Mouse (Mus musculus) R1 (cell line): ENCODE results near the gene Hk1.

ENCODE experiments used
- DNase-seq: peaks from one replicate; pipeline ENCODE4 v3.0.0-alpha.2; 2018; ENCODE audit warnings: low read depth, low spot score

The Hk1 gene

GRCm38 (mm10) chr10:62277499-62278293 is 102.0 kb downstream of the Hk1 start:
- DNase-seq = no peak

- peak; percentile 85 for DNase-seq
These were observed 104.5 kb downstream of the Hk1 start for GRCm38 (mm10) chr10:62275235-62275634.

GRCm38 (mm10) chr10:62269278-62269677 is 110.4 kb downstream of the Hk1 start:
- DNase-seq = no peak

- DNase-seq = no peak
These were observed 115.4 kb downstream of the Hk1 start for GRCm38 (mm10) chr10:62264299-62264698.

GRCm38 (mm10) chr10:62261115-62261886 is 118.4 kb downstream of the Hk1 start:
- DNase-seq = peak; percentile 98

GRCm38 (mm10) chr10:62258298-62258697 is 121.4 kb downstream of the Hk1 start:
- no peak for DNase-seq

GRCm38 (mm10) chr10:62252496-62253235 is 127.0 kb downstream of the Hk1 start:
- no peak for DNase-seq

GRCm38 (mm10) chr10:62252000-62252488 is 127.7 kb downstream of the Hk1 start, which contains the start of gene Tacr2:
Gene Tacr2 (plus strand): TSS chr10:62252438.
- DNase-seq = no peak

GRCm38 (mm10) chr10:62247815-62248214 is 131.9 kb downstream of the Hk1 start:
- no peak for DNase-seq

- DNase-seq = no peak
These were observed 132.6 kb downstream of the Hk1 start for GRCm38 (mm10) chr10:62247156-62247555.

- peak; percentile 42 for DNase-seq
These were observed 135.6 kb downstream of the Hk1 start for GRCm38 (mm10) chr10:62244067-62244466.

- peak; percentile 90 for DNase-seq
These were observed 136.8 kb downstream of the Hk1 start for GRCm38 (mm10) chr10:62242896-62243295.

GRCm38 (mm10) chr10:62242358-62242757 is 137.3 kb downstream of the Hk1 start:
- peak; percentile 32 for DNase-seq

- DNase-seq = no peak
These were observed 140.4 kb downstream of the Hk1 start for GRCm38 (mm10) chr10:62239270-62239669.

- no peak for DNase-seq
These were observed 141.0 kb downstream of the Hk1 start for GRCm38 (mm10) chr10:62238688-62239087.

- no peak for DNase-seq
These were observed 142.5 kb downstream of the Hk1 start for GRCm38 (mm10) chr10:62237205-62237604.

GRCm38 (mm10) chr10:62236165-62236564 is 143.5 kb downstream of the Hk1 start:
- no peak for DNase-seq

- DNase-seq = no peak
These were observed 147.9 kb downstream of the Hk1 start for GRCm38 (mm10) chr10:62231811-62232210.

GRCm38 (mm10) chr10:62231395-62231732 is 148.3 kb downstream of the Hk1 start:
- DNase-seq = no peak

- DNase-seq = peak; percentile 94
These were observed 148.9 kb downstream of the Hk1 start, which contains the start of gene Tspan15 for GRCm38 (mm10) chr10:62230708-62231394. Gene Tspan15 (minus strand): TSS chr10:62231251.

GRCm38 (mm10) chr10:62228126-62228525 is 151.6 kb downstream of the Hk1 start:
- no peak for DNase-seq
